Mouse (Mus musculus): Measurements from ENCODE around the gene Zfp36l1.

DNA sequence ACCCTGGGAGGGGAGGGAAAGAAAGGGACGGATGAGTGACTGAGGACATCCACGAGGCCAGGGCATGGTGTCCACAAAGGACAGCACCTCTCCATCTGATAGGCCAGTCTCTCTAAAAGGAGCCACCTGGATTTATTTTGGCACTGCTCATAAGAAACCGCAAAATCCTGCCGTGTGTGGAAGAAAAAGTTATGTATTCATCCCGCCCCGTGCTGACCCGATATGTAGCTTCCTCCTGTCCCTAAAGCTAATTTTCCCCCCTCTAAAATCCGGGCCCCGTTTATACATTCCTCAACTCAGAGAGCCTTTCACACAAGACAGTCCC, 2.3 kb downstream of the Zfp36l1 start:
- no peak for TF ChIP-seq GATA1 (IDR thresholded peaks at IDR 0.05; ENCODE audit: borderline replicate concordance, low read length)
- no peak for TF ChIP-seq FLI1 (IDR thresholded peaks at IDR 0.05; ENCODE audit: low read length)

All from megakaryocyte, embryonic 14.5 days (primary cell).